Comparison of ENCODE assay signal across 12 mouse cellular contexts in the genomic region with DNA sequence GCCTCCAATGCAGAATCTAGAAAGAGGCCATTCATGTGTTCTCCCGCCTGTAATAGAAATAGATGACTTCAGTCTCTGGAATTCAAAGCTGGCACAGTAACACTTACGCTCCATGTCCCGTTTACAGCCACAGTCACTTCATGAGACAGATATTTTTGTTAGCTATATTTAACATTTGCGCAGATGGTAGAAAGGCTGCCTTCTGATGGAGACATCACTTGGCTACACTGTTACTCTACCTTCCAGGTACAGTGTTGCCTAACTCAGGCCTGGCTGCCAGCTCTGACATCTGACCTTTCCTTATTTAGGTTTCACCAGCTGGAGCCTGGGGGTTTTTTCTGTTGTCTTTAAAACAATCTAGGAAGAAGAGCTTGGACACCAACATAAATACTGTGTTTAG. TPM values are rescaled to one million over a fixed set of nuclear protein-coding genes. Genes with fewer than 3 reads are reported as not detected.
DNase-seq lines count a peak whose midpoint lies in the region; ATAC-seq and TF ChIP-seq lines count a peak whose summit lies in the region.
"Had no signal": no experiment of that assay in that cellular context is flagged by ENCODE, and none has a peak within 500 bp of the region (broad histone marks: within the 10 kb centered on the region; RNA-seq: fewer than 3 reads in every experiment).

No protein-coding gene starts in this region.

- H3K4me1 ChIP-seq in hindbrain, postnatal 0 days (ENCODE audit: insufficient read depth, low read length): no peaks in the 10 kb centered on the region
- H3K4me1 ChIP-seq in hindbrain, embryonic 11.5 days (replicated peaks; ENCODE audit: control insufficient read depth, insufficient read depth, low read length): peaks cover 4% of the 10 kb centered on the region; the same call in 1 of the 2 replicates

- H3K9ac ChIP-seq in hindbrain, postnatal 0 days (replicated peaks; ENCODE audit: low read length): 0 out of 2 replicates have a peak overlapping the region, but pooled peaks have one; percentile 5
- no peak overlapping the region for H3K9ac ChIP-seq in hindbrain, embryonic 11.5 days (ENCODE audit: low read depth, low read length)

- no peak overlapping the region for H3K4me3 ChIP-seq in hindbrain, postnatal 0 days (ENCODE audit: low read length)
- no peak overlapping the region for H3K4me3 ChIP-seq in hindbrain, embryonic 11.5 days (ENCODE audit: low read depth, low read length)

- no peak for ATAC-seq in hindbrain, postnatal 0 days
- ATAC-seq in hindbrain, embryonic 11.5 days (ENCODE audit: low FRiP score): no peak

- no peaks in the 10 kb centered on the region for H3K27me3 ChIP-seq in hindbrain, postnatal 0 days (ENCODE audit: insufficient read depth, low read length)
- no peaks in the 10 kb centered on the region for H3K27me3 ChIP-seq in hindbrain, embryonic 11.5 days (ENCODE audit: control insufficient read depth, insufficient read depth, low read length)

- no peaks in the 10 kb centered on the region for H3K36me3 ChIP-seq in hindbrain, postnatal 0 days (ENCODE audit: insufficient read depth, low read length)
- H3K36me3 ChIP-seq in hindbrain, embryonic 11.5 days (ENCODE audit: control insufficient read depth, insufficient read depth, low read length): no peaks in the 10 kb centered on the region

- DNase-seq in hindbrain, postnatal 0 days (ENCODE audit: low spot score): no peak
- DNase-seq in hindbrain, embryonic 11.5 days (ENCODE audit: low spot score): no peak
- DNase-seq in Muller cell, postnatal 12 days (ENCODE audit: inconsistent ontology term): peak; percentile 77
- peak; percentile 53 for DNase-seq in cerebellum, adult 8-10 months
- DNase-seq in heart, postnatal 10 days: peak; percentile 50 to 69
- DNase-seq in adrenal gland, postnatal 36 days: no peak
- DNase-seq in MN1 (ENCODE audit: low spot score): no peak

- no peak for TF ChIP-seq CTCF in hindbrain, postnatal 0 days (IDR thresholded peaks at IDR 0.05; ENCODE audit: low read depth)

- H3K27ac ChIP-seq in hindbrain, postnatal 0 days: no peak overlapping the region
- H3K27ac ChIP-seq in hindbrain, embryonic 11.5 days (ENCODE audit: low read depth, low read length): no peak overlapping the region
- H3K27ac ChIP-seq: macrophage had no signal

- WGBS in hindbrain, postnatal 0 days: 81% methylated on average over 4 of the region's 4 CpGs
- 89% methylated on average over 4 of the region's 4 CpGs for WGBS in hindbrain, embryonic 11.5 days

- intact Hi-C loops in heart, postnatal 10 days (cut with DNase I): no loop called here

- H3K9me3 ChIP-seq in hindbrain, postnatal 0 days (ENCODE audit: low read length): no peaks in the 10 kb centered on the region
- no peaks in the 10 kb centered on the region for H3K9me3 ChIP-seq in hindbrain, embryonic 11.5 days (ENCODE audit: control insufficient read depth, low read length)

- no peak overlapping the region for H3K4me2 ChIP-seq in hindbrain, postnatal 0 days (ENCODE audit: low read depth, low read length)
- no peak overlapping the region for H3K4me2 ChIP-seq in hindbrain, embryonic 11.5 days (replicated peaks; ENCODE audit: low read depth, low read length)

RNA-seq across cellular contexts. Expression of a gene that starts 3.6 kb away (rescaled TPM):
- 38.1 and 41.3 TPM in 2 replicates for total RNA-seq in hindbrain, postnatal 0 days (2014; rRNA removed)
- 68.2 and 73.3 TPM in 2 replicates for polyA plus RNA-seq in hindbrain, postnatal 0 days (2015; fragmentation: Nextera tagmentation; extraction: Ambion mirVana)
- 111 and 115 TPM in 2 replicates for polyA plus RNA-seq in hindbrain, embryonic 11.5 days (2014; fragmentation: Nextera tagmentation; extraction: Ambion mirVana)
- total RNA-seq in heart, postnatal 10 days (2021): 10 to 100 TPM; 52.4 to 60.3 TPM
- 10 to 100 TPM; 70.8 to 71.6 TPM for total RNA-seq in adrenal gland, postnatal 36 days (2021)

RNA-seq across cellular contexts. Expression of a gene that starts 4.6 kb away (rescaled TPM):
- 80.6 and 89.6 TPM in 2 replicates for total RNA-seq in hindbrain, postnatal 0 days (2014; rRNA removed)
- 149 and 152 TPM in 2 replicates for polyA plus RNA-seq in hindbrain, postnatal 0 days (2015; fragmentation: Nextera tagmentation; extraction: Ambion mirVana)
- polyA plus RNA-seq in hindbrain, embryonic 11.5 days (2014; fragmentation: Nextera tagmentation; extraction: Ambion mirVana): 251 and 269 TPM in 2 replicates
- total RNA-seq in heart, postnatal 10 days (2021): 100 to 1,000 TPM; 105 to 108 TPM
- total RNA-seq in adrenal gland, postnatal 36 days (2021): 100 to 1,000 TPM; 112 to 159 TPM

RNA-seq across cellular contexts. Expression of a gene that starts 9.6 kb away (rescaled TPM):
- total RNA-seq in hindbrain, postnatal 0 days (2014; rRNA removed): 34.5 and 34.8 TPM in 2 replicates
- 29.4 and 29.7 TPM in 2 replicates for polyA plus RNA-seq in hindbrain, postnatal 0 days (2015; fragmentation: Nextera tagmentation; extraction: Ambion mirVana)
- polyA plus RNA-seq in hindbrain, embryonic 11.5 days (2014; fragmentation: Nextera tagmentation; extraction: Ambion mirVana): 40.5 and 44.1 TPM in 2 replicates
- 10 to 100 TPM; 18.6 to 19.8 TPM for total RNA-seq in heart, postnatal 10 days (2021)
- 10 to 100 TPM; 33.4 to 39.0 TPM for total RNA-seq in adrenal gland, postnatal 36 days (2021)

RNA-seq across cellular contexts. Expression of a gene that starts 10.4 kb away (rescaled TPM):
- total RNA-seq in hindbrain, postnatal 0 days (2014; rRNA removed): 1.4 TPM in 1 of 2 replicates, not detected in the other
- polyA plus RNA-seq in hindbrain, postnatal 0 days (2015; fragmentation: Nextera tagmentation; extraction: Ambion mirVana): 1.2 and 1.6 TPM in 2 replicates
- polyA plus RNA-seq in hindbrain, embryonic 11.5 days (2014; fragmentation: Nextera tagmentation; extraction: Ambion mirVana): 1.5 and 3.3 TPM in 2 replicates
- not detected for total RNA-seq in heart, postnatal 10 days (2021)
- not detected for total RNA-seq in adrenal gland, postnatal 36 days (2021)
- total RNA-seq: layer of hippocampus, adult 18-20 months had no signal
- polyA plus RNA-seq: macrophage; spleen, adult 2 months had no signal

RNA-seq across cellular contexts. Expression of a gene that starts 40.8 kb away (rescaled TPM):
- 76.3 and 99.1 TPM in 2 replicates for total RNA-seq in hindbrain, postnatal 0 days (2014; rRNA removed)
- 289 and 314 TPM in 2 replicates for polyA plus RNA-seq in hindbrain, postnatal 0 days (2015; fragmentation: Nextera tagmentation; extraction: Ambion mirVana)
- 35.3 and 36.4 TPM in 2 replicates for polyA plus RNA-seq in hindbrain, embryonic 11.5 days (2014; fragmentation: Nextera tagmentation; extraction: Ambion mirVana)
- total RNA-seq in heart, postnatal 10 days (2021): 1 to 10 TPM in 1 of 2 experiments, under 1 TPM in 1; 0.50 to 1.2 TPM
- total RNA-seq in adrenal gland, postnatal 36 days (2021): 10 to 100 TPM; 30.7 to 37.6 TPM
- total RNA-seq: hematopoietic stem cell, adult 5-6 weeks; MEL had no signal
- polyA plus RNA-seq: macrophage had no signal

Comparison
In these comparisons a context has a peak if more than half of its experiments do, and no peak if none do; other contexts are left out.
1. DNase-seq: peak in Muller cell, postnatal 12 days (single experiment), cerebellum, adult 8-10 months (single experiment) and heart, postnatal 10 days (2 of 2); none in hindbrain, postnatal 0 days (single experiment), hindbrain, embryonic 11.5 days (single experiment), adrenal gland, postnatal 36 days (0 of 2) and MN1 (single experiment).